Mouse (Mus musculus): ENCODE results near the gene Rnpep. TPM values are rescaled to one million over a fixed set of nuclear protein-coding genes. Genes with fewer than 3 reads are reported as not detected.

Gene Rnpep
- polyA plus RNA-seq, 1 experiment from 2014 or later, result 108 TPM

- Histone ChIP-seq H3K4me3 (ENCODE audit: low read length) (no peak overlapping the region), H3K4me2 (ENCODE audit: low read depth, low read length) (no peak overlapping the region), H3K27ac (ENCODE audit: low read length) (no peak overlapping the region), H3K4me1 (replicated peaks; ENCODE audit: control insufficient read depth, insufficient read depth, low read length) (no peaks in the 10 kb centered on the region), H3K9me3 (ENCODE audit: control insufficient read depth, low read length) (no peaks in the 10 kb centered on the region), H3K36me3 (ENCODE audit: control insufficient read depth, insufficient read depth, low read length) (peaks cover 8% of the 10 kb centered on the region; the same call in 1 of the 2 replicates), H3K9ac (ENCODE audit: low read length) (no peak overlapping the region), H3K27me3 (ENCODE audit: control insufficient read depth, insufficient read depth, low read depth, low read length) (no peaks in the 10 kb centered on the region)
- WGBS, result 70% methylated on average over 5 of the region's 5 CpGs
- no peak for ATAC-seq (ENCODE audit: low read depth)
These were observed 7.0 kb upstream of the Rnpep start for GRCm38 (mm10) chr1:135290908-135291307.

- Histone ChIP-seq H3K9ac (ENCODE audit: low read length) (no peak overlapping the region), H3K36me3 (ENCODE audit: control insufficient read depth, insufficient read depth, low read length) (no peaks in the 10 kb centered on the region), H3K9me3 (ENCODE audit: control insufficient read depth, low read length) (no peaks in the 10 kb centered on the region), H3K27me3 (ENCODE audit: control insufficient read depth, insufficient read depth, low read depth, low read length) (no peaks in the 10 kb centered on the region), H3K4me2 (ENCODE audit: low read depth, low read length) (no peak overlapping the region), H3K4me1 (replicated peaks; ENCODE audit: control insufficient read depth, insufficient read depth, low read length) (peaks cover 9% of the 10 kb centered on the region), H3K27ac (ENCODE audit: low read length) (no peak overlapping the region), H3K4me3 (ENCODE audit: low read length) (no peak overlapping the region)
- 31% methylated on average over 2 of the region's 2 CpGs for WGBS
- no peak for ATAC-seq (ENCODE audit: low read depth)
These were observed 2.4 kb upstream of the Rnpep start for GRCm38 (mm10) chr1:135286311-135286710.

DNA sequence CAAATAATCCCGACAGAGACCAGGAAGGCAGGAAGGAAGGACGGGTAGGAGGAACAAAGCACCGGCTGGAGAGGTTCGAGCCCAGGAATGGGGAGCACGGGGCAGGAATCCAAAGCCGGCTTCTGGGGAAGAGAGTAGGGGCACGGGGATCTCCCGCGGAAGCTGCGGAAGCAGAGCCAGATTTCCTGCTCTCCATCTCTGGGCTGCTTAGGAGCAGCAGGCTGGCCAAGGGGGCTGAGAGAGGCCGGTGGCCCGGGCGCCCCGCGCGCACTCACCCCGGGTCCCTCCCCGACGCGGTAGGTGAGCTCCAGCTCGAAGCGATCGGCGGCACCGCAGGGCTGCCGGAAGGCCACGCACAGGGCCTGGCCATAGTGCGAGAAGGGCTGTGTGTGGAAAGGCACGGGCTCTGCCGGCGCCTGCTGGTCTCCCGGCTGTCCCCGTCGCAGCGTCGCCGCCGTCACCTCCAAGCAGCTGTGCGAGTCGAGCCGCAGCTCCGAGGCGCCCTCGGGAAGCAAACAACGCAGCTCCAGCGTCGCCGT lies 528 bp downstream of the Rnpep start:
- WGBS, result 0% methylated on average over 41 of the region's 48 CpGs
- Histone ChIP-seq H3K36me3 (ENCODE audit: control insufficient read depth, insufficient read depth, low read length) (peaks cover 6% of the 10 kb centered on the region), H3K4me1 (replicated peaks; ENCODE audit: control insufficient read depth, insufficient read depth, low read length) (peaks cover 18% of the 10 kb centered on the region), H3K9ac (ENCODE audit: low read length) (peak overlapping the region; percentile 96), H3K4me2 (ENCODE audit: low read depth, low read length) (peak overlapping the region; percentile 88), H3K9me3 (ENCODE audit: control insufficient read depth, low read length) (no peaks in the 10 kb centered on the region), H3K27me3 (ENCODE audit: control insufficient read depth, insufficient read depth, low read depth, low read length) (no peaks in the 10 kb centered on the region), H3K27ac (ENCODE audit: low read length) (peak overlapping the region; percentile 94), H3K4me3 (ENCODE audit: low read length) (peak overlapping the region; percentile 89)
- ATAC-seq (ENCODE audit: low read depth), result peak; percentile 59

DNA sequence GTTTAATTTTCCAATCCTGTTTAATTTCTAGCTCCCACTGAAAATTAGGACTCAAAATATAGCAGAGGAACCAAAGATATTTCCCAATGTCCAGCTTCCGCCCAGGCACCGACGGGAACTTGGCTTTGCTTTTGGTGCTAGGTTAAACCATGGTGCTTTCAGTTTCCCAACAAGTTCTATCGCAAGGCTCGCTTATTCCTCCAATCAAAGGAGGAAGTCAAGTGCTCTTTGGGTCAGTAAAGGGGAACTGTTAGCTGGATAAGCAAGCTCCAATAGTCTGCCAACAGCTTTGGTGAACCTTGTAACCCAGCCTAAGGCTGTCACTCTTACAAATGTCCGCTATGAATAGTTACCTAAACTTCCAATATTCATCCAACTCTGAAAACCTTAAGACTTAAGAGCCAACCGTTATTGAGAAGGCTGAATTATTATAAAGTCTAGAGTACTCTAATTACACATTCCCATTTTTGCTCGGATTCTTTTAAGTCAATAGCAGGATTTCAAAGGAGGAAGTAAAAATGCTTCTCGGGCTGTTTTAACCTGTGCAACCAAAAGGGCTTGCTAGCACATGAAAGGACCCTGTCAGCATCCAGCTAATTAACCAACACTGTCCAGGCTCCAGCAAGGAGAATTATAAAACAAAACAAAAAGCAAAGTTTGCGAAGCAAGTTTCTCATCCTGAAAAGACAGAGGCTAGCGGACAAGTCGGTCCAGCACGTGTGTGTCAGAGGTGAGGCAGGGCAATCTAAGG lies 1.2 kb downstream of the Rnpep start:
- 20% methylated on average over 13 of the region's 13 CpGs for WGBS
- Histone ChIP-seq H3K36me3 (ENCODE audit: control insufficient read depth, insufficient read depth, low read length) (peaks cover 12% of the 10 kb centered on the region), H3K27ac (ENCODE audit: low read length) (peak overlapping the region; percentile 94), H3K4me2 (ENCODE audit: low read depth, low read length) (peak overlapping the region; percentile 88), H3K4me3 (ENCODE audit: low read length) (peak overlapping the region; percentile 89), H3K27me3 (ENCODE audit: control insufficient read depth, insufficient read depth, low read depth, low read length) (no peaks in the 10 kb centered on the region), H3K9ac (ENCODE audit: low read length) (peak overlapping the region; percentile 96), H3K4me1 (replicated peaks; ENCODE audit: control insufficient read depth, insufficient read depth, low read length) (peaks cover 18% of the 10 kb centered on the region), H3K9me3 (ENCODE audit: control insufficient read depth, low read length) (no peaks in the 10 kb centered on the region)
- ATAC-seq (ENCODE audit: low read depth), result no peak

- no peak overlapping the region for H3K9ac ChIP-seq (ENCODE audit: low read length)
- peak overlapping the region; percentile 88; the same call in 1 of the 2 replicates for H3K4me2 ChIP-seq (ENCODE audit: low read depth, low read length)
- H3K27me3 ChIP-seq (ENCODE audit: control insufficient read depth, insufficient read depth, low read depth, low read length), result no peaks in the 10 kb centered on the region
- no peaks in the 10 kb centered on the region for H3K9me3 ChIP-seq (ENCODE audit: control insufficient read depth, low read length)
- peaks cover 18% of the 10 kb centered on the region for H3K4me1 ChIP-seq (replicated peaks; ENCODE audit: control insufficient read depth, insufficient read depth, low read length)
- no peak for ATAC-seq (ENCODE audit: low read depth)
- H3K27ac ChIP-seq (ENCODE audit: low read length), result no peak overlapping the region
- peaks cover 18% of the 10 kb centered on the region for H3K36me3 ChIP-seq (ENCODE audit: control insufficient read depth, insufficient read depth, low read length)
- no peak overlapping the region for H3K4me3 ChIP-seq (ENCODE audit: low read length)
- WGBS, result 94% methylated on average over 17 of the region's 17 CpGs
These were observed 2.0 kb downstream of the Rnpep start for GRCm38 (mm10) chr1:135281841-135282240.

DNA sequence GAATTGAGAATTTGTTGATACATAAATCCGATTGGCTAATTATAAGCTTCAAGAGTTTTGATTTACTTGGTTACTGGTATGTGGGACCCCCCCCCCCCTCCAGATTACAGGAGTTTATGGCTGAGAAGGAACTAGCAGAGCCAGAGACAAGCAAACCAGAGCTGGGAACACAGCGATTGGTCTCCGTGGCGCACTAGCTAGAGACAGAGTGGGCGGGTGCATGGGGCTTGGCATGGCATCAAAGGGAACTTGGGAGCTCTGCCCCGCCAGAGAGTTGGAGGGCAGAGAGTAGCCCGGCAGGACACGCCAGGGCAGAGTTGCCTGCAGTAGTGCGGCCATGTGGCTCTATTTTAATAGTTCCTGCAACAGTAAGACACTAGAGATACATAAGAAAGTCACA lies 3.2 kb downstream of the Rnpep start:
- Histone ChIP-seq H3K4me1 (replicated peaks; ENCODE audit: control insufficient read depth, insufficient read depth, low read length) (peaks cover 18% of the 10 kb centered on the region), H3K4me2 (ENCODE audit: low read depth, low read length) (no peak overlapping the region), H3K36me3 (ENCODE audit: control insufficient read depth, insufficient read depth, low read length) (peaks cover 28% of the 10 kb centered on the region), H3K9ac (ENCODE audit: low read length) (no peak overlapping the region), H3K4me3 (ENCODE audit: low read length) (no peak overlapping the region), H3K27ac (ENCODE audit: low read length) (no peak overlapping the region), H3K9me3 (ENCODE audit: control insufficient read depth, low read length) (no peaks in the 10 kb centered on the region), H3K27me3 (ENCODE audit: control insufficient read depth, insufficient read depth, low read depth, low read length) (no peaks in the 10 kb centered on the region)
- ATAC-seq (ENCODE audit: low read depth), result peak; percentile 56; the same call in 1 of the 2 replicates
- WGBS, result 38% methylated on average over 9 of the region's 9 CpGs

- Histone ChIP-seq H3K27ac (ENCODE audit: low read length) (no peak overlapping the region), H3K4me3 (ENCODE audit: low read length) (no peak overlapping the region), H3K4me1 (replicated peaks; ENCODE audit: control insufficient read depth, insufficient read depth, low read length) (no peaks in the 10 kb centered on the region), H3K4me2 (ENCODE audit: low read depth, low read length) (no peak overlapping the region), H3K36me3 (ENCODE audit: control insufficient read depth, insufficient read depth, low read length) (peaks cover 19% of the 10 kb centered on the region), H3K9ac (ENCODE audit: low read length) (no peak overlapping the region), H3K9me3 (ENCODE audit: control insufficient read depth, low read length) (no peaks in the 10 kb centered on the region), H3K27me3 (ENCODE audit: control insufficient read depth, insufficient read depth, low read depth, low read length) (no peaks in the 10 kb centered on the region)
- WGBS, result 85% methylated on average over 9 of the region's 9 CpGs
- ATAC-seq (ENCODE audit: low read depth), result no peak
These were observed 12.5 kb downstream of the Rnpep start for GRCm38 (mm10) chr1:135271371-135271770.

- WGBS, result 77% methylated on average over 10 of the region's 10 CpGs
- Histone ChIP-seq H3K36me3 (ENCODE audit: control insufficient read depth, insufficient read depth, low read length) (peaks cover 24% of the 10 kb centered on the region), H3K4me2 (ENCODE audit: low read depth, low read length) (no peak overlapping the region), H3K9me3 (ENCODE audit: control insufficient read depth, low read length) (no peaks in the 10 kb centered on the region), H3K4me1 (replicated peaks; ENCODE audit: control insufficient read depth, insufficient read depth, low read length) (no peaks in the 10 kb centered on the region), H3K27me3 (ENCODE audit: control insufficient read depth, insufficient read depth, low read depth, low read length) (no peaks in the 10 kb centered on the region), H3K4me3 (ENCODE audit: low read length) (no peak overlapping the region), H3K9ac (ENCODE audit: low read length) (no peak overlapping the region), H3K27ac (ENCODE audit: low read length) (no peak overlapping the region)
- ATAC-seq (ENCODE audit: low read depth), result no peak
These were observed 16.0 kb downstream of the Rnpep start for GRCm38 (mm10) chr1:135267663-135268446.

DNA sequence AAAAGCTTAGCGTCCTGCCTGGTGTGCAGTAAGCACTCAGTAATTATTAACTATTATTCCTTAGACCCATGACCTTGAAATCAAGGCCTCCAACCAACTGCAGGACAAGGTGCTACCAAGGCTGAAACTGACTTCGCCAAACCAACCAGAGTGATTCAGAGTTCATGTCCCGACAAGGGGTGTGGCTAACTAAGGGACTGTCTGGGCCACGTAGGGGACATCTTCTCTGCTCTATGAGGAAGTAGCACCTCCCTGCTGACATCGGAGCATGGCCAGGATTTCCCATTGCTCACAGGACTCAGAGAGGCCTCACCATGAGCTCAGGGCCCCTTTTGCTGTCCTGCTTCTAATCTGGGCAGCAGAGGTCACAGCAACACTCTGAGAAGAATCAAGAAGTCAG lies 18.1 kb downstream of the Rnpep start:
- no peak overlapping the region for H3K4me2 ChIP-seq (ENCODE audit: low read depth, low read length)
- no peak overlapping the region for H3K9ac ChIP-seq (ENCODE audit: low read length)
- H3K4me1 ChIP-seq (replicated peaks; ENCODE audit: control insufficient read depth, insufficient read depth, low read length), result peaks cover 4% of the 10 kb centered on the region
- H3K36me3 ChIP-seq (ENCODE audit: control insufficient read depth, insufficient read depth, low read length), result peaks cover 26% of the 10 kb centered on the region
- H3K9me3 ChIP-seq (ENCODE audit: control insufficient read depth, low read length), result no peaks in the 10 kb centered on the region
- no peak overlapping the region for H3K27ac ChIP-seq (ENCODE audit: low read length)
- no peak for ATAC-seq (ENCODE audit: low read depth)
- WGBS, result 71% methylated on average over 5 of the region's 5 CpGs
- H3K4me3 ChIP-seq (ENCODE audit: low read length), result no peak overlapping the region
- H3K27me3 ChIP-seq (ENCODE audit: control insufficient read depth, insufficient read depth, low read depth, low read length), result no peaks in the 10 kb centered on the region

Data from lung, embryonic 16.5 days (tissue).